Mouse (Mus musculus): ENCODE measurements at regions not wholly inside any gene's neighbourhood (a gene's known extent, or its start where the extent isn't known, plus 50 kb on each side); places are given as distances from the start of the nearest gene placed in this dataset.

GRCm38 (mm10) chr13:16715296-16715960 is 703.8 kb downstream of the Inhba start:
- ATAC-seq (ENCODE audit: extremely low read depth, insufficient number of reproducible peaks, low FRiP score, poor library complexity, severe bottlenecking), result no peak

DNA sequence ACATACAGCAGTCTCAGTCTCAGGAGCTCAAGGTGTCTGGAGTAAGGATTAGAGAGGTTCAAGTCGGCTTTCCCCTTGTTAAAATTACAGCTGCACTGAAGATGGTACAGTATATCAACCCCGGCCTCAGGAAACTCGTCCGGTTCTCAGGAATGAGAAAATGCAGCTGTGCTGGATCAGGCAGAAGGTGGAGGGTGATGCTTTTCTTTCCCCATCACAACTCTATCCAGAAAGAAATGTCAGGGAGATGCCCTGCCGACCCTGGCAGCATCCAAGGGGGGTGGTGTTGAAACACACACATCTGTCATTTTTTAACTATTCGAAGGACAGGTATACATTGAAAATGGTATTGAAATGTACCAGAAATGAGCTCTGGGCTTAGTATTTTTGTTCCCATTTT is 704.7 kb downstream of the Inhba start:
- no peak for ATAC-seq (ENCODE audit: extremely low read depth, insufficient number of reproducible peaks, low FRiP score, poor library complexity, severe bottlenecking)

DNA sequence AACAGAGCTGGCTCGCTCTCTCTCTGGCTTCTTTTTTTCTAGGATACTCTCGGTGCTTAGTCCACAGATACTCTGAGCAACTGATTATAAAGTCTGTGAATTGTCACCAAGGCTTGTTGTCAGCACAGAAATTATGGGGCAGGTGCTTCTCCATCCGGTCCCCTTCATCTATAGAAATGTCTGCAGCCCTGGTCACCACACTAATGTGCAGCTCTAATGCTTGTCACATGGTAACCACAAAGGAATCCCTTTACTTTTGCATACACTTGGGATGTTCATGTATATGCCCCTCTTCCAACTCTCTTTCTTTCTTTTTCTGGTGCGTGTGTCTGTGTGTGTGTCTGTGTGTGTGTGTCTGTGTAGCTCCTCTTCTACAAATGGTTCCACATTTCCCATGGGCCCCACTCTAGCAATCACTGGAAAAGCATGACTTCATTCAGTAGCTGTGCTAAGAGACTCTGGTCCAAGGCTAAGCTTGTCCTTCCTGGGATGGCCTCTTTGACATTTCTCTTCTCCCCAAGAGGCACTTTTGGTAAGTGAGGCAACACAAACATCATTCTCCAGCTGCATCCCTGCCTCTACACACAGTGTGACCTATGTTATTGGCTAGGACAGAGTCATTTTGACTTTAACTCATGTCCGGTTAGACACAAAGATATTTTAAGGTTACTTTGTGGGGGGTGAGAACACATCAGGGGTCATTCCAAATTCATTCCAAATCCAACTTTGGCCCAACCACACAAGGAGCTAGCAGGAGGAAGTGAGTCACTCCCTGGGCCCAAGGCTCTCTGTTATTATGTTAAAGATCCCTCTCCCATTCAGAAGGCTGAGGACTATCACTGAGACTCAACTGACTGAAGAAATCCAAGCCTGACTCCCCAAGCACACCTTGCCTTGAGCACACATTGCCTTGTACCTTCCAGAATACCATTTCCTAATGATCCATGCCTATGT is 705.4 kb downstream of the Inhba start:
- no peak for ATAC-seq (ENCODE audit: extremely low read depth, insufficient number of reproducible peaks, low FRiP score, poor library complexity, severe bottlenecking)

- ATAC-seq (ENCODE audit: extremely low read depth, insufficient number of reproducible peaks, low FRiP score, poor library complexity, severe bottlenecking), result no peak
Observed at GRCm38 (mm10) chr13:16720090-16720489, 708.4 kb downstream of the Inhba start.

- no peak for ATAC-seq (ENCODE audit: extremely low read depth, insufficient number of reproducible peaks, low FRiP score, poor library complexity, severe bottlenecking)
Observed at GRCm38 (mm10) chr13:16725350-16725749, 713.7 kb downstream of the Inhba start.

DNA sequence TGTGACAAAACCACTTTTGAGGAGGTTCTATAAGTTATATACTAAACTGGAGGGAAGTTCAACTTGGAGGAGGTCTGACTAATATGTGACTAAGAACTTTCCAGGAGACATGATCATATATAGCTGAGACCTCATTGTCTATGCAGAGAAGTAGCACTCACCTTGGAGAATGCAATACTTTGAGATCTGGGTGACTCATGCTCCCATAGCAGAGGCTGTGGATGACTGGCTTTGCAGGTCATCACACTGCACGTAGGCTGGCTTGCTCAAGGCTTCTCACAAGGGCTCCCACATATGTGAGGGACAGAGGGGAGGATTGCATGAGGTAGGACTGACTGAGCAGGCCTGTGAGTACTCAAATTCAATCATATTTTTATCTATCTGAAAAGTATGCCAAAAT is 726.7 kb downstream of the Inhba start:
- ATAC-seq (ENCODE audit: extremely low read depth, insufficient number of reproducible peaks, low FRiP score, poor library complexity, severe bottlenecking), result no peak

DNA sequence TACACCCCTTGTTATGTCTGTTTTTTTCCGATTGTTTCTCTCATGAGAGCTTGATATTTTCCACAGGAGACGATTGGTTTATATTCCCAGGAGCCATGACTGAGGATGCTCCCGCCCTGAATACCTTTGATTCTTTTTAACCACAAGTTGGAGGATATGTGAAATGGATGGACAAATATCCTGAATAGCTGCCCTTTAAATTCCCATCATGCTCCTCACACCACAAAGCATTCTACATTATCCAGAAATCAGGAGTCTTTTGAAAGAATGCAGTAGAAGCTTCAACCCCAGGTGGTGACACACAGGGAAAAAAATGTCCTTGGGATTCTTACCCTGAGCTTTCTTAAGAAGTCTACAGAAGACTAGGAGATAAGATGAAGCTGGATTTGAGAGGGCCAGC is 727.9 kb downstream of the Inhba start:
- no peak for ATAC-seq (ENCODE audit: extremely low read depth, insufficient number of reproducible peaks, low FRiP score, poor library complexity, severe bottlenecking)

- ATAC-seq (ENCODE audit: extremely low read depth, insufficient number of reproducible peaks, low FRiP score, poor library complexity, severe bottlenecking), result no peak
Observed at GRCm38 (mm10) chr13:16744237-16744636, 732.6 kb downstream of the Inhba start.

- ATAC-seq (ENCODE audit: extremely low read depth, insufficient number of reproducible peaks, low FRiP score, poor library complexity, severe bottlenecking), result no peak
Observed at GRCm38 (mm10) chr13:16745644-16746043, 734.0 kb downstream of the Inhba start.

DNA sequence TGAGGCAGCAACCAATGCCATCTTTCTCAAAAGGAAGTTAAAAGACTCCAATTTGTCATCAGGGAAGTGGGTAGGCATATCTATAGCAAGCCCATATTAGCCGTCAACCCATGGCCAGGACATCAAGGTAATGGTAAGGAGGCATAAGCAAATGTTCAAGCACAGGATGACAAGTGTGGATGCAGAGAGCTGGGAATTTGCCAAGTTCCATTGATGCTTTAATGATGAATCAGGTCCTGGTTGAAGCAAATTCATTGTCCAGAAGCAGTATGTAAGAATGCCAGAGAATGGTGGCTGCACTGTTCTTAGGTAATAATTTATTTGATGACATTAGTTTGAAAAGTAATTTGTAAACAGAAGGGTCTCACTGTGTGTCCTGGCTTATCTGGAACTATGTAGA is 734.8 kb downstream of the Inhba start:
- ATAC-seq (ENCODE audit: extremely low read depth, insufficient number of reproducible peaks, low FRiP score, poor library complexity, severe bottlenecking), result no peak

GRCm38 (mm10) chr13:16756264-16756663 is 744.6 kb downstream of the Inhba start:
- no peak for ATAC-seq (ENCODE audit: extremely low read depth, insufficient number of reproducible peaks, low FRiP score, poor library complexity, severe bottlenecking)

DNA sequence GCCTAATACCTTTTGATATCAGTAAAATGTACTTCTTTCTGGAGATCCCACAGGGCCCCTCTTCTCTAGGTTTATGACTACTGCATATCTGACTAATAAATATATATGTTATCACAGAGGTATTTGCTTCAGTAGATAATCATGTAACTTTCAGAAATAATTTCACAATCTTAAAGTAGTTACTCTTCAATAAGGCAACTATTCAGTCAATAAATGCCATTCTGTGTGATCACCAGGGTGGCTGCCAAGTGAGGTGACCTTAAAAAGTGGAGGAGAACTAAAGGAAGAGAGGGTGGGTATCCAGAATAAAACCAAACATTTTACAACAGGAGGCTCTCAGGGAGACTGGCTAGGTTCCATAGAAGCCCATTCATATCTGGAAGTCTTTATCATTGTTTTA is 748.4 kb downstream of the Inhba start:
- ATAC-seq (ENCODE audit: extremely low read depth, insufficient number of reproducible peaks, low FRiP score, poor library complexity, severe bottlenecking), result no peak

DNA sequence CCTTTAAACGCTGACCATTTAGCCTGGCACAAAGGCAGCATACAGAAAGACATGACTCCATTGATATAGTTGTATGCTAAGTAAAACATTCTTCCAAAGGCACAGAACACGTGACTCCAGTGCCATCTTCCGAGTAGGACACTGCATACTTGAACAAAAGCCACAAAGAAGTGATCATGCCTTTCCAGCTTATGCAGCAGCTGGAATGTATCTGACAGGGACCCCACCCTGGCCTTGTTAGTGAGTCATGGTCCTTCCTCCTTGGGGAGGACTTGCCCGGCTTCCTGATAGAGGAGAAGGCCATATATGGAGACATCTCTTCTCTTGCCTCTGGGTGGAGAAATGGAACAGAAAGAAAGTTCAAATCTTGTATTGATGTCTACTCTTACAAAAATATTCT is 749.8 kb downstream of the Inhba start:
- no peak for ATAC-seq (ENCODE audit: extremely low read depth, insufficient number of reproducible peaks, low FRiP score, poor library complexity, severe bottlenecking)

DNA sequence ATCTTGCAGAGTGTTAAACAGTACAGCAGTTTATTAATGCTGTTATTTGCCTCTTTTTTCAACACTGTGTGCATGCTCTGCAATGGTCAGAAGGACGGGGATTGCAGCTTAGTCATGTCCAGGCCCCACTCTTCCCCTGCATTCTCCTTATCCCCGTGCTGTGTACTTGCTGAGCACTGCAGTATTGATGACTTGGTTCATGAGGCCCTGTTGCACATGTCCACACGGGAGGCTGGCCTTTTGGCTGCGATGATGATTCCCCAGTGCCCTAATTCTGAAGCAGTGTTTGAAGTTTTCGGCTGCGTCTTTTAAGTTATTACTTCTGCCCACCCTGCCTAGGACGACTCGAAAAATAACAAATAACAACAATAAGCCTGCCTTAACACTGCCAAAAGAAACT is 750.7 kb downstream of the Inhba start:
- ATAC-seq (ENCODE audit: extremely low read depth, insufficient number of reproducible peaks, low FRiP score, poor library complexity, severe bottlenecking), result no peak

GRCm38 (mm10) chr13:16762727-16763512 is 751.3 kb downstream of the Inhba start:
- no peak for ATAC-seq (ENCODE audit: extremely low read depth, insufficient number of reproducible peaks, low FRiP score, poor library complexity, severe bottlenecking)

- 0 out of 2 replicates have a peak, but pooled peaks have one; percentile 30 for ATAC-seq (ENCODE audit: extremely low read depth, insufficient number of reproducible peaks, low FRiP score, poor library complexity, severe bottlenecking)
Observed at GRCm38 (mm10) chr13:16763746-16764145, 752.1 kb downstream of the Inhba start.

DNA sequence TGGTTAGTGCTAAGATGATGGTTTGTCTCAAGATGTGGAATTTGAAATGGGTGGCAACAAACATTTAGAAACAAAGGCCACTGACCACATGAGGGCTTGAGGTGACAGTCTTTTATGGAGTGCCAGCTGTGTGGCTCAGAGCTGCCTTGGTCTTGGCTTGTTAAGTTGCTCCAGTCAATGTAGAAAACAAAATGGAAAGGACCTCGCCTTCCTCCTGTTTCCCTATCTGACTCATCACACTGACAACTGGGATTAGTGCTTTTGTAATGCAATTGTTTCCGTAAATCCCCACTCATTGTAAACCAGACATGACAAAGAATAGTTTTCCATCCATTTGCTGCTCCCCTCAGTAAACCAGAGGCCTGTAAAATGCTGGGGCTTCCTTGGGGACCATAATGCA is 757.8 kb downstream of the Inhba start:
- no peak for ATAC-seq (ENCODE audit: extremely low read depth, insufficient number of reproducible peaks, low FRiP score, poor library complexity, severe bottlenecking)

DNA sequence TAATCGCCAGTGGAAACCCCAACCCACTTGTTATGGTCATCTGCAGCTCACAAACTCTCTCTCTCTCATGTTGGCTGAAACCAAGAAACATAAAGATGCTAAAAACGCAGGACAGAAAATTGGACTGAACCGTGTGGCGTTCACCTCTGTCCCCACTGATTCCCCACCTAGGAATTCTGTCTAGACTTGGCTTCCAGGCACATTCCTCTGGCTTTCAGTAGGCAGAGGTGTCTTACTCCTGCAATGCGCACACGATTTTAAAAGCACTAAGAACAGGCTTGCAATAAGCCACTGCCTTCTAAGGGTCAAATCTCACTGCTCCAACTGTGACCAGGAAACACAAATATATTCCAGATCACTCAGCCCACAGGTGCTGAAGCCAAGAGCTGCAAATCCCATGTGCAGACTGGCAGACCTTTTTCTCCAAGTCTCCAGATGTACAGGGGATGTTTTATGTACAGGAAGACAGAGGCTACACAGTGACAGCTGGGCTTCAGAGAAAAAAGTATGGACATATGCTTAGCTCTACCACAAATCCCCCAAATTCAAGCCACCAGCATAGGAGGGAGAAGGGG is 758.3 kb downstream of the Inhba start:
- ATAC-seq (ENCODE audit: extremely low read depth, insufficient number of reproducible peaks, low FRiP score, poor library complexity, severe bottlenecking), result no peak

GRCm38 (mm10) chr13:16771845-16772244 is 760.2 kb downstream of the Inhba start:
- ATAC-seq (ENCODE audit: extremely low read depth, insufficient number of reproducible peaks, low FRiP score, poor library complexity, severe bottlenecking), result no peak
